7 mouse cellular contexts compared by ENCODE assay signal in genomic region chr12:102948778-102949394, GRCm38 (mm10). TPM values are rescaled to one million over a fixed set of nuclear protein-coding genes. Genes with fewer than 3 reads are reported as not detected.
DNase-seq lines count a peak whose midpoint lies in the region; ATAC-seq and TF ChIP-seq lines count a peak whose summit lies in the region.

TSS of gene Unc79 (plus strand) at chr12:102948859.

- 0 out of 2 replicates have a peak, but pooled peaks cover 3% of the 10 kb centered on the region for H3K9me3 ChIP-seq in forebrain, postnatal 0 days (ENCODE audit: low read length)
- no peaks in the 10 kb centered on the region for H3K9me3 ChIP-seq in intestine, embryonic 16.5 days (ENCODE audit: control insufficient read depth, low read length)
- H3K9me3 ChIP-seq in megakaryocyte, embryonic 14.5 days, result peaks cover 4% of the 10 kb centered on the region; the same call in 1 of the 2 replicates

- WGBS in cerebellum, adult 2 months, result under 1% methylated on average over 48 of the region's 48 CpGs
- 2% methylated on average over 48 of the region's 48 CpGs for WGBS in forebrain, postnatal 0 days
- under 1% methylated on average over 48 of the region's 48 CpGs for WGBS in intestine, embryonic 16.5 days

- H3K36me3 ChIP-seq in forebrain, postnatal 0 days (ENCODE audit: insufficient read depth), result no peaks in the 10 kb centered on the region
- H3K36me3 ChIP-seq in intestine, embryonic 16.5 days (ENCODE audit: control insufficient read depth, insufficient read depth, low read length), result no peaks in the 10 kb centered on the region
- no peaks in the 10 kb centered on the region for H3K36me3 ChIP-seq in megakaryocyte, embryonic 14.5 days (replicated peaks; ENCODE audit: low read length)

- TF ChIP-seq POLR2A in cerebellum, adult 2 months (IDR thresholded peaks at IDR 0.05; ENCODE audit: borderline replicate concordance, insufficient read depth, low read length), result peak; percentile 25; the same call in 1 of the 2 replicates

- intact Hi-C loops in left cerebral cortex, postnatal 10 days (cut with DNase I), result loop anchor here (5.0 kb wide), 1 partner anchor 62 kb away; no protein-coding TSS in a partner anchor

- no peaks in the 10 kb centered on the region for H3K4me1 ChIP-seq in cerebellum, adult 2 months (ENCODE audit: control insufficient read depth, insufficient read depth, low read length)
- H3K4me1 ChIP-seq in forebrain, postnatal 0 days (ENCODE audit: insufficient read depth), result peaks cover 18% of the 10 kb centered on the region
- H3K4me1 ChIP-seq in intestine, embryonic 16.5 days (ENCODE audit: control insufficient read depth, insufficient read depth, low read length), result peaks cover 11% of the 10 kb centered on the region
- peaks cover 13% of the 10 kb centered on the region for H3K4me1 ChIP-seq in megakaryocyte, embryonic 14.5 days

- ATAC-seq in forebrain, postnatal 0 days, result peak; percentile 92
- peak; percentile 77 for ATAC-seq in intestine, embryonic 16.5 days

- no peak for TF ChIP-seq CTCF in cerebellum, adult 2 months (IDR thresholded peaks at IDR 0.05; ENCODE audit: borderline replicate concordance, insufficient read depth, low read depth, low read length)
- peak; percentile 79 for TF ChIP-seq CTCF in forebrain, postnatal 0 days (IDR thresholded peaks at IDR 0.05; ENCODE audit: low read depth)

- peak; percentile 78 for DNase-seq in adrenal gland, postnatal 10 days
- DNase-seq in cerebellum, adult 2 months, result peak; percentile 85 to 86
- DNase-seq in forebrain, postnatal 0 days, result peak; percentile 93
- peak; percentile 86 to 88 for DNase-seq in left cerebral cortex, postnatal 10 days (ENCODE audit: extremely low spot score in 1 of 2, low spot score in 2 of 2)
- DNase-seq in right cerebral cortex, postnatal 25 days, result peak; percentile 90

- peak within 1 kb of the TSS; percentile 87 for H3K9ac ChIP-seq in forebrain, postnatal 0 days
- peak within 1 kb of the TSS; percentile 43; the same call in 1 of the 2 replicates for H3K9ac ChIP-seq in intestine, embryonic 16.5 days (ENCODE audit: low read depth, low read length)

- peak within 1 kb of the TSS; percentile 54 for H3K4me2 ChIP-seq in forebrain, postnatal 0 days (ENCODE audit: low read depth)
- peak within 1 kb of the TSS; percentile 91 for H3K4me2 ChIP-seq in intestine, embryonic 16.5 days (ENCODE audit: low read depth, low read length)

- peak within 1 kb of the TSS; percentile 69 for H3K27ac ChIP-seq in cerebellum, adult 2 months (ENCODE audit: insufficient read depth, low read length)
- H3K27ac ChIP-seq in forebrain, postnatal 0 days (ENCODE audit: low read depth, low read length), result peak within 1 kb of the TSS; percentile 97
- H3K27ac ChIP-seq in intestine, embryonic 16.5 days (ENCODE audit: low read length), result no peak within 1 kb of the TSS

- H3K27me3 ChIP-seq in cerebellum, adult 2 months (ENCODE audit: control insufficient read depth, insufficient read depth, low read length), result no peaks in the 10 kb centered on the region
- no peaks in the 10 kb centered on the region for H3K27me3 ChIP-seq in forebrain, postnatal 0 days (ENCODE audit: insufficient read depth, low read length)
- H3K27me3 ChIP-seq in intestine, embryonic 16.5 days (replicated peaks; ENCODE audit: control insufficient read depth, insufficient read depth, low read length), result peaks cover 11% of the 10 kb centered on the region
- H3K27me3 ChIP-seq in megakaryocyte, embryonic 14.5 days (replicated peaks), result peaks cover 26% of the 10 kb centered on the region

- peak within 1 kb of the TSS; percentile 76 for H3K4me3 ChIP-seq in cerebellum, adult 2 months (replicated peaks; ENCODE audit: insufficient read depth, low read depth, low read length)
- peak within 1 kb of the TSS; percentile 72 for H3K4me3 ChIP-seq in forebrain, postnatal 0 days (ENCODE audit: low read depth, low read length)
- peak within 1 kb of the TSS; percentile 56 for H3K4me3 ChIP-seq in intestine, embryonic 16.5 days (ENCODE audit: low read length)
- H3K4me3 ChIP-seq in megakaryocyte, embryonic 14.5 days (replicated peaks), result peak within 1 kb of the TSS; percentile 78

RNA-seq across cellular contexts. Expression of gene Unc79, which starts in this region (rescaled TPM):
- 1 to 10 TPM; 3.0 to 6.2 TPM for total RNA-seq in adrenal gland, postnatal 10 days (2021)
- polyA plus RNA-seq in cerebellum, adult 2 months (2012; rRNA removed), result 26.1 and 28.2 TPM in 2 replicates
- 25.5 and 52.9 TPM in 2 replicates for total RNA-seq in forebrain, postnatal 0 days (2014; rRNA removed)
- polyA plus RNA-seq in forebrain, postnatal 0 days (2015; fragmentation: Nextera tagmentation; extraction: Ambion mirVana), result 4.4 and 5.7 TPM in 2 replicates
- 0.27 and 0.54 TPM in 2 replicates for polyA plus RNA-seq in intestine, embryonic 16.5 days (2015; fragmentation: Nextera tagmentation; extraction: Ambion mirVana)
- total RNA-seq in left cerebral cortex, postnatal 10 days (2021), result 10 to 100 TPM; 37.3 to 38.9 TPM
- polyA plus RNA-seq in megakaryocyte, embryonic 14.5 days (2012; ENCODE audit: insufficient read depth, low replicate concordance), result 0.06 TPM in 1 of 2 replicates, not detected in the other

Comparison
In these comparisons a context has a peak if more than half of its experiments do, and no peak if none do; other contexts are left out.
1. Peak in ATAC-seq, H3K4me3 ChIP-seq, H3K9ac ChIP-seq and H3K4me2 ChIP-seq in intestine, embryonic 16.5 days; RNA of the gene not detected or under 1 TPM.